Mouse (Mus musculus): ENCODE results near the gene Dnaja2.

GRCm38 (mm10) chr8:85498577-85498976, 56.6 kb downstream of the Dnaja2 start:
- TF ChIP-seq CTCF (IDR thresholded peaks at IDR 0.05; ENCODE audit: low read depth, low read length) (no peak), TAL1 (conservative IDR thresholded peaks at IDR 0.05; ENCODE audit: low read depth, low read length) (no peak)

Measured in G1E (cell line).